Mouse (Mus musculus) CH12.LX (cell line): ENCODE data around the gene Dnaaf1. TPM values are rescaled to one million over a fixed set of nuclear protein-coding genes. Genes with fewer than 3 reads are reported as not detected.
A peak's percentile ranks its signal among the peaks of the same experiment; 100 is the strongest.

Source experiments
- DNase-seq: peaks from one replicate; pipeline ENCODE4 v3.0.0-alpha.2; 2013; ENCODE audit errors: extremely low read depth
- H3K27ac ChIP-seq: 2 replicates; pipeline ENCODE4 v1.5.1; 2012; ENCODE audit warnings: low read depth, mild to moderate bottlenecking, control low read depth, moderate library complexity; ENCODE audit not compliant: insufficient read depth
- H3K27me3 ChIP-seq: replicated peaks from 2 replicates; pipeline ENCODE3; 2012; ENCODE audit warnings: inconsistent platforms
- H3K36me3 ChIP-seq, 2 experiments: replicated peaks in 1 of 2; 2 replicates each; pipeline versions ENCODE3 to v1.6.1; 2012; ENCODE audit warnings: inconsistent platforms in 1 of 2, low read length in 1 of 2, mild to moderate bottlenecking in 1 of 2, mixed read lengths in 1 of 2, moderate library complexity in 1 of 2; ENCODE audit not compliant: control insufficient read depth in 1 of 2, insufficient read depth in 1 of 2
- H3K4me1 ChIP-seq, 2 experiments: 2 replicates each; pipeline ENCODE4 v1.6.1; 2012; ENCODE audit warnings: inconsistent platforms in 1 of 2, moderate library complexity in 1 of 2; ENCODE audit not compliant: insufficient read depth in 2 of 2, control insufficient read depth in 1 of 2
- H3K4me2 ChIP-seq: 2 replicates; pipeline ENCODE4 v1.6.1; 2012; ENCODE audit warnings: low read depth, mild to moderate bottlenecking, control low read depth; ENCODE audit not compliant: poor library complexity, insufficient read depth, severe bottlenecking
- H3K4me3 ChIP-seq, 3 experiments: fragments of 150-350 bp in 1 of 3; sonication (generic) in 1 of 3; replicated peaks in 1 of 3; 2 replicates each; pipeline versions ENCODE3 to v1.5.1; 2011 to 2012; ENCODE audit warnings: low read depth in 2 of 3, low read length in 2 of 3, mild to moderate bottlenecking in 2 of 3, moderate library complexity in 2 of 3, control low read depth in 1 of 3, improper control_type of control experiment in 1 of 3, inconsistent platforms in 1 of 3, mixed read lengths in 1 of 3; ENCODE audit not compliant: poor library complexity in 1 of 3
- H3K79me2 ChIP-seq: replicated peaks from 2 replicates; pipeline ENCODE4 v1.6.1; 2012; ENCODE audit warnings: mild to moderate bottlenecking, moderate library complexity; ENCODE audit not compliant: control insufficient read depth, poor library complexity, insufficient read depth, severe bottlenecking; ENCODE audit errors: extremely low read depth
- H3K9ac ChIP-seq: 2 replicates; pipeline ENCODE4 v1.6.1; 2012; ENCODE audit warnings: low read depth, mild to moderate bottlenecking, control low read depth, moderate library complexity; ENCODE audit not compliant: insufficient read depth
- H3K9me3 ChIP-seq: replicated peaks from 2 replicates; pipeline ENCODE3; 2012; ENCODE audit warnings: low read length, inconsistent platforms, mixed read lengths
- CTCF ChIP-seq, 2 experiments: IDR thresholded peaks in 1 of 2; conservative IDR thresholded peaks in 1 of 2; 2 replicates each; pipeline ENCODE4 v1.5.1; 2011 to 2012; ENCODE audit warnings: low read depth in 2 of 2, low read length in 2 of 2, improper control_type of control experiment in 1 of 2, inconsistent platforms in 1 of 2, mild to moderate bottlenecking in 1 of 2, moderate library complexity in 1 of 2
- E2F4 ChIP-seq: IDR thresholded peaks from 2 replicates; pipeline ENCODE4 v1.6.1; 2011; ENCODE audit warnings: low read depth, low read length, improper control_type of control experiment; ENCODE audit not compliant: insufficient replicate concordance
- ETS1 ChIP-seq: conservative IDR thresholded peaks from 2 replicates; pipeline ENCODE4 v1.6.1; 2012; ENCODE audit warnings: low read depth, mild to moderate bottlenecking, inconsistent platforms, low read length, improper control_type of control experiment, moderate library complexity
- GABPA ChIP-seq: IDR thresholded peaks from 2 replicates; pipeline ENCODE4 v1.6.1; 2012; ENCODE audit warnings: low read depth, low read length, improper control_type of control experiment, inconsistent platforms; ENCODE audit not compliant: insufficient replicate concordance
- HCFC1 ChIP-seq: IDR thresholded peaks from 2 replicates; pipeline ENCODE4 v1.6.1; 2012; ENCODE audit warnings: low read depth, mild to moderate bottlenecking, inconsistent platforms, low read length, improper control_type of control experiment
- IRF4 ChIP-seq: IDR thresholded peaks from 2 replicates; pipeline ENCODE4 v1.6.1; 2014; ENCODE audit warnings: low read depth, mild to moderate bottlenecking, inconsistent platforms, low read length, improper control_type of control experiment
- JUN ChIP-seq: IDR thresholded peaks from 2 replicates; pipeline ENCODE4 v1.6.1; 2011; ENCODE audit warnings: low read depth, mild to moderate bottlenecking, low read length, improper control_type of control experiment, moderate library complexity; ENCODE audit not compliant: insufficient read depth
- KAT2A ChIP-seq: IDR thresholded peaks from 2 replicates; pipeline ENCODE4 v1.6.1; 2012; ENCODE audit warnings: low read length, improper control_type of control experiment, inconsistent platforms; ENCODE audit not compliant: insufficient replicate concordance
- MAFK ChIP-seq: IDR thresholded peaks from 2 replicates; pipeline ENCODE4 v1.6.1; 2011; ENCODE audit warnings: low read length, improper control_type of control experiment; ENCODE audit not compliant: insufficient replicate concordance
- MAZ ChIP-seq: IDR thresholded peaks from 2 replicates; pipeline ENCODE4 v1.6.1; 2012; ENCODE audit warnings: low read depth, mild to moderate bottlenecking, inconsistent platforms, low read length, improper control_type of control experiment, moderate library complexity
- MXI1 ChIP-seq: IDR thresholded peaks from 2 replicates; pipeline ENCODE4 v1.6.1; 2011; ENCODE audit warnings: mild to moderate bottlenecking, low read depth, low read length, improper control_type of control experiment
- MYC ChIP-seq: IDR thresholded peaks from 2 replicates; pipeline ENCODE4 v1.6.1; 2011; ENCODE audit warnings: low read depth, mild to moderate bottlenecking, improper control_type of control experiment, low read length
- NRF1 ChIP-seq: IDR thresholded peaks from 2 replicates; pipeline ENCODE4 v1.6.1; 2014; ENCODE audit warnings: low read depth, mild to moderate bottlenecking, inconsistent platforms, low read length, improper control_type of control experiment, moderate library complexity
- PAX5 ChIP-seq: IDR thresholded peaks from 2 replicates; pipeline ENCODE4 v1.6.1; 2012; ENCODE audit warnings: low read length, inconsistent platforms, mixed read lengths
- POLR2A ChIP-seq: IDR thresholded peaks from 2 replicates; pipeline ENCODE4 v1.6.1; 2011; ENCODE audit warnings: low read depth, mild to moderate bottlenecking, improper control_type of control experiment, low read length
- RAD21 ChIP-seq: IDR thresholded peaks from 2 replicates; pipeline ENCODE4 v1.6.1; 2011; ENCODE audit warnings: low read depth, mild to moderate bottlenecking, low read length, improper control_type of control experiment, moderate library complexity
- RCOR1 ChIP-seq: conservative IDR thresholded peaks from 2 replicates; pipeline ENCODE4 v1.6.1; 2012; ENCODE audit warnings: low read depth, mild to moderate bottlenecking, inconsistent platforms, low read length, improper control_type of control experiment
- TBP ChIP-seq: conservative IDR thresholded peaks from 2 replicates; pipeline ENCODE4 v1.6.1; 2011; ENCODE audit warnings: low read depth, low read length, improper control_type of control experiment
- TCF12 ChIP-seq: IDR thresholded peaks from 2 replicates; pipeline ENCODE4 v1.6.1; 2014; ENCODE audit warnings: low read depth, mild to moderate bottlenecking, inconsistent platforms, low read length, improper control_type of control experiment
- ZC3H11A ChIP-seq: IDR thresholded peaks from 2 replicates; pipeline ENCODE4 v1.6.1; 2012; ENCODE audit warnings: low read depth, mild to moderate bottlenecking, inconsistent platforms, low read length, improper control_type of control experiment
- ZKSCAN1 ChIP-seq: IDR thresholded peaks from 2 replicates; pipeline ENCODE4 v1.6.1; 2012; ENCODE audit warnings: low read depth, inconsistent platforms, low read length, improper control_type of control experiment, borderline replicate concordance
- ZMIZ1 ChIP-seq: IDR thresholded peaks from 2 replicates; pipeline ENCODE4 v1.6.1; 2012; ENCODE audit warnings: low read depth, mild to moderate bottlenecking, inconsistent platforms, low read length, improper control_type of control experiment
- ZNF384 ChIP-seq: IDR thresholded peaks from 2 replicates; pipeline ENCODE4 v1.6.1; 2012; ENCODE audit warnings: low read depth, low read length, improper control_type of control experiment, inconsistent platforms
- dilution Hi-C: fragments of 300-500 bp; cut with MboI; formaldehyde crosslinking; loops from 2 replicates; pipeline ENCODE4 v1.14.3; 2020; ENCODE audit warnings: low sequenced_read_pairs; ENCODE audit not compliant: extremely low pct_unique_long_range_greater_than_20kb, extremely low pct_ligation_motif_present
- in situ Hi-C: fragments of 300-500 bp; cut with MboI; formaldehyde crosslinking; loops from 3 replicates; pipeline ENCODE4 v1.14.3; 2019; ENCODE audit warnings: low sequenced_read_pairs, low pct_ligation_motif_present, low pct_unique_long_range_greater_than_20kb, mixed read lengths
- polyA plus RNA-seq: library from polyadenylated mRNA; unstranded; fragments of >175 nt; gene quantifications from 2 replicates; pipeline ENCODE4 v1.2.1, GENCODE M21; 2012; ENCODE audit warnings: low read depth; ENCODE audit not compliant: insufficient read length
- total RNA-seq, 2 experiments: library from RNA; depleted of rRNA; stranded (reverse); fragments of 300-350 nt in 1 of 2; fragments of >200 nt in 1 of 2; gene quantifications; 2 replicates each; pipeline ENCODE4 v1.2.3; 2012 to 2014

The Dnaaf1 gene
- total and polyA plus RNA-seq, 3 experiments, result 0.25 TPM; not detected in 2

GRCm38 (mm10) chr8:119571135-119571534 is 3.9 kb upstream of the Dnaaf1 start:
- Histone ChIP-seq H3K9me3 (no peaks in the 10 kb centered on the region), H3K27me3 (peaks cover 23% of the 10 kb centered on the region), H3K36me3 (peaks cover 2 to 14% of the 10 kb centered on the region in 2 experiments), H3K4me2 (no peak overlapping the region), H3K4me3 (no peak overlapping the region), H3K79me2 (no peaks in the 10 kb centered on the region), H3K27ac (no peak overlapping the region), H3K4me1 (peaks cover 3 to 26% of the 10 kb centered on the region in 2 experiments; a peak in 3 of 4 replicates), H3K9ac (no peak overlapping the region)
- DNase-seq, result no peak
- in situ Hi-C loops (no loop called here), dilution Hi-C loops (no loop called here)
- TF ChIP-seq POLR2A, result no peak
- TF ChIP-seq TCF12, result no peak
- no peak for TF ChIP-seq TBP
- no peak for TF ChIP-seq PAX5
- no peak for TF ChIP-seq ZC3H11A
- TF ChIP-seq MAFK, result no peak
- TF ChIP-seq GABPA, result no peak
- TF ChIP-seq MAZ, result no peak
- no peak for TF ChIP-seq RCOR1
- TF ChIP-seq ZMIZ1, result no peak

GRCm38 (mm10) chr8:119572411-119572810 is 2.6 kb upstream of the Dnaaf1 start:
- Histone ChIP-seq H3K36me3 (peaks cover 0 to 8% of the 10 kb centered on the region in 2 experiments), H3K27me3 (peaks cover 35% of the 10 kb centered on the region), H3K27ac (no peak overlapping the region), H3K4me3 (no peak overlapping the region), H3K79me2 (no peaks in the 10 kb centered on the region), H3K4me1 (peaks cover 3 to 26% of the 10 kb centered on the region in 2 experiments; a peak in 3 of 4 replicates), H3K9me3 (no peaks in the 10 kb centered on the region), H3K4me2 (no peak overlapping the region), H3K9ac (no peak overlapping the region)
- no peak for TF ChIP-seq NRF1
- TF ChIP-seq RCOR1, result no peak
- no peak for TF ChIP-seq RAD21
- TF ChIP-seq ZKSCAN1, result no peak
- no peak for TF ChIP-seq GABPA
- no peak for TF ChIP-seq TBP
- no peak for TF ChIP-seq ZNF384
- in situ Hi-C loops (no loop called here), dilution Hi-C loops (no loop called here)
- DNase-seq, result no peak

- Histone ChIP-seq H3K4me1 (peaks cover 0 to 11% of the 10 kb centered on the region in 2 experiments; a peak in 2 of 4 replicates), H3K27ac (no peak overlapping the region), H3K9me3 (no peaks in the 10 kb centered on the region), H3K36me3 (peaks cover 0 to 2% of the 10 kb centered on the region in 2 experiments), H3K9ac (peak overlapping the region; percentile 36; the same call in 1 of the 2 replicates), H3K79me2 (no peaks in the 10 kb centered on the region), H3K4me3 (peak overlapping the region; percentile 25 to 69 (median 66)), H3K4me2 (peak overlapping the region; percentile 73; the same call in 1 of the 2 replicates), H3K27me3 (peaks cover 60% of the 10 kb centered on the region)
- DNase-seq, result no peak
- TF ChIP-seq JUN (no peak), MXI1 (no peak), MYC (no peak), MAZ (no peak), ETS1 (no peak), MAFK (no peak), E2F4 (no peak), KAT2A (no peak), IRF4 (no peak), RCOR1 (no peak), TBP (no peak), ZKSCAN1 (no peak), CTCF (conservative IDR thresholded peaks at IDR 0.05 in 1 of 2, IDR thresholded peaks at IDR 0.05 in 1 of 2; ENCODE audit: low read depth in 2 of 2, low read length in 2 of 2) (no peak), GABPA (no peak), HCFC1 (no peak), ZC3H11A (no peak)
- in situ Hi-C loops, result no loop called here
- dilution Hi-C loops, result no loop called here
Measured at GRCm38 (mm10) chr8:119575366-119575726, 311 bp downstream of the Dnaaf1 start.
